Mouse (Mus musculus) 3T3-L1 (cell line): Measurements from ENCODE around the gene Cdk1.
A peak's percentile ranks its signal among the peaks of the same experiment; 100 is the strongest.

Experiments
- DNase-seq: peaks from one replicate; pipeline ENCODE4 v3.0.0-alpha.2; 2015; ENCODE audit warnings: low read depth, low spot score

The Cdk1 gene

GRCm38 (mm10) chr10:69307067-69307466, 45.7 kb downstream of the Cdk1 start:
- DNase-seq, result peak; percentile 67

- peak; percentile 7 for DNase-seq
Measured at GRCm38 (mm10) chr10:69306205-69306604, 46.5 kb downstream of the Cdk1 start.

GRCm38 (mm10) chr10:69305600-69305999, 47.1 kb downstream of the Cdk1 start:
- no peak for DNase-seq

DNA sequence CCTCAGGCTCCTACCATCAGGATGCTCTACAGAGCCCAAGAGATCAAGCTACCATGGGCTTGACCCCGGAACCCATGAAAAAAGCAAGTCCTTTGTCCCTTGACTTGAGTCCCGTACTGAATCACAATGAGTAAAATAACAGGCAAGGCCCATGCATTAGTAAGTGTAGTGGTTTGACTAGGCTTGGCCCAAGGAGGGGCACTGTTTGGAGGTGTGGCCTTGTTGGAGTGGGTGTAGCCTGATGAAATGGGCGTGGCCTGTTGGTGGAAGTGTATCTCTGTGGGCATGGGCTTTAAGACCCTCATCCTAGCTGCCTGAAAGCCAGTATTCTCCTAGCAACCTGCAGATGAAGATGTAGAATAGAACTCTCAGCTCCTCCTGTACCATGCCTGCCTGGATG, 47.9 kb downstream of the Cdk1 start:
- no peak for DNase-seq

- DNase-seq, result no peak
Measured at GRCm38 (mm10) chr10:69302667-69303066, 50.1 kb downstream of the Cdk1 start.

- DNase-seq, result no peak
Measured at GRCm38 (mm10) chr10:69299985-69300384, 52.8 kb downstream of the Cdk1 start.

DNA sequence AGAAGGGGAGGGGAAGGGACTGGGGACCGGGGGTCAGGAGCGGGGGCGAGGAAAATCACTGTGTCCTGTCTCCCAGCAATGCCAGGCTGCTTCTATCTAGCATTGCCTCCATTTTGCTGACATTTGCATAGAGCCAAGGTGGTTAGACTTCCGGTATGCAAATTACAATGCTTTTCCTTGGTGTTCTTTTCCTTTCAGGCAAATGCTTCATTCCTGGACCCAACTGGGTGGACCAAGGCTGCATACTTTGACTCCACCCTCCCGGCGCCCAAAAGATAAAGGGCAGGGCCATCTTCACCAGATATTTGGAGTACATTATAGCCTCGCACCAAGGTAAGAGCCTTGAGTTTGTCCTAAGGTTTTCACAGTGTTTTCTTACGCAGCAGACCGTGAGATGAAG, 56.8 kb downstream of the Cdk1 start:
- no peak for DNase-seq

DNA sequence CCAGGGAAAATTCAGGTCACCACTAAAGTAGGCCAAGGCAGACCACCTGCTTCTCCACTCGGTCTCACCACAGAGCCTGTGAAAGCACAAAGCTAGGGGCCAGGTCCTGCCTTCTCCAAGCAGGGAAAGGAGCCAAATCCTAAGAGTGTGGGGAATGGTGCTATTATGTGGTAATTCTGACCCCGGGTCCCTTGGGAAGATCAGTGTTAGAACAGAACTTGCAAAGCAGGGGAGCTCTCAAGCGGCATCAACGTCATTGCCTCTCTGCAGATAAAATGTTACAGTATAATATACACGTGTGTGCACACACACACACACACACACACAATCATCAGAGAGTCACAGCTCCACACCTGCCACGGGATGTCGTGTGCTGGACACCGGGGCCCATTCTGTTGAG, 62.0 kb downstream of the Cdk1 start:
- DNase-seq, result no peak

GRCm38 (mm10) chr10:69288720-69289119, 64.0 kb downstream of the Cdk1 start:
- no peak for DNase-seq

DNA sequence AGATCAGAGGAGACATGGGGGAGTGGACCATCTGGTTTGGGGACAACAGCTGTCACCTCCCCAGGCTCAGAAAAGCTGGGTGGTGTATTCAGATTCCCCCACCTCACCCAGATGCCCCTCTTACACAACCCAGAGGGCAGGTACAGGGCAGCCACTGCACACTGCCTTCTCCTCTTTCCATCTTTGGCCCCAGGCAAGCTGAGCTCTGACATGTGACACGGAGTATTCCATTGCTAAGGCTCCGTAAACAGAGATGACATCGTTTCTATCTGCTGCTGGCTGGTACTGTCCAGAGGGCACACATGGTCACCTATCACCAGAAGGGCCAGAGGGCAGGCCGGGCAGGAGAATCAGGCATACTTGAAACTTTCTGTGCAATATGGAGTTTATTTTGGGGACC, 64.7 kb downstream of the Cdk1 start:
- DNase-seq, result no peak

GRCm38 (mm10) chr10:69286939-69287338, 65.8 kb downstream of the Cdk1 start:
- DNase-seq, result no peak
